Mouse (Mus musculus) CH12.LX (cell line): ENCODE results near the gene 5830473C10Rik. TPM values are rescaled to one million over a fixed set of nuclear protein-coding genes. Genes with fewer than 3 reads are reported as not detected.

Experiments
- DNase-seq: peaks from one replicate; pipeline ENCODE4 v3.0.0-alpha.2; 2013; ENCODE audit errors: extremely low read depth
- H3K27ac ChIP-seq: 2 replicates; pipeline ENCODE4 v1.5.1; 2012; ENCODE audit warnings: low read depth, mild to moderate bottlenecking, control low read depth, moderate library complexity; ENCODE audit not compliant: insufficient read depth
- H3K27me3 ChIP-seq: replicated peaks from 2 replicates; pipeline ENCODE3; 2012; ENCODE audit warnings: inconsistent platforms
- H3K36me3 ChIP-seq, 2 experiments: replicated peaks in 1 of 2; 2 replicates each; pipeline versions ENCODE3 to v1.6.1; 2012; ENCODE audit warnings: inconsistent platforms in 1 of 2, low read length in 1 of 2, mild to moderate bottlenecking in 1 of 2, mixed read lengths in 1 of 2, moderate library complexity in 1 of 2; ENCODE audit not compliant: control insufficient read depth in 1 of 2, insufficient read depth in 1 of 2
- H3K4me1 ChIP-seq, 2 experiments: 2 replicates each; pipeline ENCODE4 v1.6.1; 2012; ENCODE audit warnings: inconsistent platforms in 1 of 2, moderate library complexity in 1 of 2; ENCODE audit not compliant: insufficient read depth in 2 of 2, control insufficient read depth in 1 of 2
- H3K4me2 ChIP-seq: 2 replicates; pipeline ENCODE4 v1.6.1; 2012; ENCODE audit warnings: low read depth, mild to moderate bottlenecking, control low read depth; ENCODE audit not compliant: poor library complexity, insufficient read depth, severe bottlenecking
- H3K4me3 ChIP-seq, 3 experiments: fragments of 150-350 bp in 1 of 3; sonication (generic) in 1 of 3; replicated peaks in 1 of 3; 2 replicates each; pipeline versions ENCODE3 to v1.5.1; 2011 to 2012; ENCODE audit warnings: low read depth in 2 of 3, low read length in 2 of 3, mild to moderate bottlenecking in 2 of 3, moderate library complexity in 2 of 3, control low read depth in 1 of 3, improper control_type of control experiment in 1 of 3, inconsistent platforms in 1 of 3, mixed read lengths in 1 of 3; ENCODE audit not compliant: poor library complexity in 1 of 3
- H3K79me2 ChIP-seq: replicated peaks from 2 replicates; pipeline ENCODE4 v1.6.1; 2012; ENCODE audit warnings: mild to moderate bottlenecking, moderate library complexity; ENCODE audit not compliant: control insufficient read depth, poor library complexity, insufficient read depth, severe bottlenecking; ENCODE audit errors: extremely low read depth
- H3K9ac ChIP-seq: 2 replicates; pipeline ENCODE4 v1.6.1; 2012; ENCODE audit warnings: low read depth, mild to moderate bottlenecking, control low read depth, moderate library complexity; ENCODE audit not compliant: insufficient read depth
- H3K9me3 ChIP-seq: replicated peaks from 2 replicates; pipeline ENCODE3; 2012; ENCODE audit warnings: low read length, inconsistent platforms, mixed read lengths
- BHLHE40 ChIP-seq: IDR thresholded peaks from 2 replicates; pipeline ENCODE4 v1.6.1; 2011; ENCODE audit warnings: mild to moderate bottlenecking, low read depth, low read length, improper control_type of control experiment
- CHD1 ChIP-seq: IDR thresholded peaks from 2 replicates; pipeline ENCODE4 v1.6.1; 2012; ENCODE audit warnings: low read depth, low read length, improper control_type of control experiment, inconsistent platforms
- CHD2 ChIP-seq: IDR thresholded peaks from 2 replicates; pipeline ENCODE4 v1.6.1; 2011; ENCODE audit warnings: low read length, improper control_type of control experiment
- CTCF ChIP-seq, 2 experiments: IDR thresholded peaks in 1 of 2; conservative IDR thresholded peaks in 1 of 2; 2 replicates each; pipeline ENCODE4 v1.5.1; 2011 to 2012; ENCODE audit warnings: low read depth in 2 of 2, low read length in 2 of 2, improper control_type of control experiment in 1 of 2, inconsistent platforms in 1 of 2, mild to moderate bottlenecking in 1 of 2, moderate library complexity in 1 of 2
- ELF1 ChIP-seq: IDR thresholded peaks from 2 replicates; pipeline ENCODE4 v1.6.1; 2014; ENCODE audit warnings: low read depth, mild to moderate bottlenecking, inconsistent platforms, low read length, improper control_type of control experiment
- EP300 ChIP-seq: IDR thresholded peaks from 2 replicates; pipeline ENCODE4 v1.6.1; 2011; ENCODE audit warnings: low read length, improper control_type of control experiment
- GABPA ChIP-seq: IDR thresholded peaks from 2 replicates; pipeline ENCODE4 v1.6.1; 2012; ENCODE audit warnings: low read depth, low read length, improper control_type of control experiment, inconsistent platforms; ENCODE audit not compliant: insufficient replicate concordance
- HCFC1 ChIP-seq: IDR thresholded peaks from 2 replicates; pipeline ENCODE4 v1.6.1; 2012; ENCODE audit warnings: low read depth, mild to moderate bottlenecking, inconsistent platforms, low read length, improper control_type of control experiment
- JUND ChIP-seq: conservative IDR thresholded peaks from 2 replicates; pipeline ENCODE4 v1.6.1; 2011; ENCODE audit warnings: low read depth, low read length, improper control_type of control experiment
- MYC ChIP-seq: IDR thresholded peaks from 2 replicates; pipeline ENCODE4 v1.6.1; 2011; ENCODE audit warnings: low read depth, mild to moderate bottlenecking, improper control_type of control experiment, low read length
- POLR2AphosphoS2 ChIP-seq: IDR thresholded peaks from 2 replicates; pipeline ENCODE4 v1.6.1; 2011; ENCODE audit warnings: low read depth, low read length, improper control_type of control experiment
- SIN3A ChIP-seq: IDR thresholded peaks from 2 replicates; pipeline ENCODE4 v1.6.1; 2012; ENCODE audit warnings: low read length, improper control_type of control experiment, inconsistent platforms
- SMC3 ChIP-seq: IDR thresholded peaks from 2 replicates; pipeline ENCODE4 v1.6.1; 2011; ENCODE audit warnings: low read depth, low read length, improper control_type of control experiment
- TCF12 ChIP-seq: IDR thresholded peaks from 2 replicates; pipeline ENCODE4 v1.6.1; 2014; ENCODE audit warnings: low read depth, mild to moderate bottlenecking, inconsistent platforms, low read length, improper control_type of control experiment
- USF1 ChIP-seq: IDR thresholded peaks from 2 replicates; pipeline ENCODE4 v1.6.1; 2014; ENCODE audit warnings: low read depth, mild to moderate bottlenecking, inconsistent platforms, low read length, improper control_type of control experiment
- USF2 ChIP-seq: conservative IDR thresholded peaks from 2 replicates; pipeline ENCODE4 v1.6.1; 2011; ENCODE audit warnings: low read depth, low read length, improper control_type of control experiment
- ZC3H11A ChIP-seq: IDR thresholded peaks from 2 replicates; pipeline ENCODE4 v1.6.1; 2012; ENCODE audit warnings: low read depth, mild to moderate bottlenecking, inconsistent platforms, low read length, improper control_type of control experiment
- ZKSCAN1 ChIP-seq: IDR thresholded peaks from 2 replicates; pipeline ENCODE4 v1.6.1; 2012; ENCODE audit warnings: low read depth, inconsistent platforms, low read length, improper control_type of control experiment, borderline replicate concordance
- ZMIZ1 ChIP-seq: IDR thresholded peaks from 2 replicates; pipeline ENCODE4 v1.6.1; 2012; ENCODE audit warnings: low read depth, mild to moderate bottlenecking, inconsistent platforms, low read length, improper control_type of control experiment
- ZNF384 ChIP-seq: IDR thresholded peaks from 2 replicates; pipeline ENCODE4 v1.6.1; 2012; ENCODE audit warnings: low read depth, low read length, improper control_type of control experiment, inconsistent platforms
- dilution Hi-C: fragments of 300-500 bp; cut with MboI; formaldehyde crosslinking; loops from 2 replicates; pipeline ENCODE4 v1.14.3; 2020; ENCODE audit warnings: low sequenced_read_pairs; ENCODE audit not compliant: extremely low pct_unique_long_range_greater_than_20kb, extremely low pct_ligation_motif_present
- in situ Hi-C: fragments of 300-500 bp; cut with MboI; formaldehyde crosslinking; loops from 3 replicates; pipeline ENCODE4 v1.14.3; 2019; ENCODE audit warnings: low sequenced_read_pairs, low pct_ligation_motif_present, low pct_unique_long_range_greater_than_20kb, mixed read lengths
- polyA plus RNA-seq: library from polyadenylated mRNA; unstranded; fragments of >175 nt; gene quantifications from 2 replicates; pipeline ENCODE4 v1.2.1, GENCODE M21; 2012; ENCODE audit warnings: low read depth; ENCODE audit not compliant: insufficient read length
- total RNA-seq, 2 experiments: library from RNA; depleted of rRNA; stranded (reverse); fragments of 300-350 nt in 1 of 2; fragments of >200 nt in 1 of 2; gene quantifications; 2 replicates each; pipeline ENCODE4 v1.2.3; 2012 to 2014

Gene 5830473C10Rik
- total and polyA plus RNA-seq, 3 experiments = 0.83 to 3.8 (median 2.0) TPM

DNA sequence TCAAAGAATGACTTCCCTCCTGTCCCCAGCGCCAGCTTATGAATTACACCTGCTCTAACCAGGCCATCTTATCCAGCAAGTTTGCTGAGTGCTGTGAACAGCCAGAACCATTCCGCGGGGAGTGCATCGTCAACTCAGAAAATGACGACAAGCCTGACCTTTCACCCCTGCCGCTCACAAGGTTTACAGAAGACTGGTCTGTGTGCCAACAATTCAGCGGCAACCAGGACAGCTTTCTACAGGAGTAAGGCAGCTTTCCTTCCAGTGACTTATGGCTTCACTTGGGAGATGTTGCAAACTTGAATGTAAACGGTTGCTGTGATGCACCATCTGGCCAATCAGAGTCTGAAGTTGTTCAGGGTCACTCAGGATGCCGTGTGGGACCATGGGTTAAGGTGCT lies 16.8 kb downstream of the 5830473C10Rik start:
- no peak for DNase-seq
- dilution Hi-C loops (no loop called here), in situ Hi-C loops (no loop called here)
- no peaks in the 10 kb centered on the region for H3K36me3 ChIP-seq
- no peaks in the 10 kb centered on the region for H3K9me3 ChIP-seq
- no peak overlapping the region for H3K4me2 ChIP-seq
- H3K27me3 ChIP-seq = no peaks in the 10 kb centered on the region
- no peak overlapping the region for H3K4me3 ChIP-seq
- H3K79me2 ChIP-seq = no peaks in the 10 kb centered on the region
- H3K4me1 ChIP-seq = peaks cover 3 to 15% of the 10 kb centered on the region in 2 experiments; a peak in 3 of 4 replicates
- no peak overlapping the region for H3K27ac ChIP-seq
- TF ChIP-seq USF1 (no peak), GABPA (no peak), MYC (no peak), ZMIZ1 (no peak), ELF1 (no peak), CTCF (conservative IDR thresholded peaks at IDR 0.05 in 1 of 2, IDR thresholded peaks at IDR 0.05 in 1 of 2; ENCODE audit: low read depth in 2 of 2, low read length in 2 of 2) (no peak), ZNF384 (no peak), TCF12 (no peak), BHLHE40 (no peak)
- H3K9ac ChIP-seq = no peak overlapping the region

DNA sequence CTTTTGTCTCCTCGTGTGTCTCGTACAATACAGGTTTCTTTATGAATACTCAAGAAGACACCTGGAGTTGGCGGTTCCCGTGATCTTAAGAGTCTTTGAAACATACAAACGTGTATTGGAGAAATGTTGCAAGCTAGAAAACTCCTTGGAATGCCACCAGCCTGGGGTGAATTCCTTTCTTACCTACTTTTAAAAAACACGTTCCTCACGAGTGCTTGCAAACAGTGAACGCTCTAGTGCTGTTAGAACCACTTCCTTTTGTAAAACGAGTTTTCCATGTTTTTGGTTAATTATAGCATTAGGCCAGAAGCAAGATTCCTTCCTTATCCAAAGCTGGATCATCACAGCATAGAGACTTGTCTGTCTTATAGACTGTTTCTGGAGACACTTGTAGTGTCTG lies 18.6 kb downstream of the 5830473C10Rik start:
- no peaks in the 10 kb centered on the region for H3K79me2 ChIP-seq
- H3K4me3 ChIP-seq = no peak overlapping the region
- H3K9ac ChIP-seq = no peak overlapping the region
- no peak for DNase-seq
- in situ Hi-C loops (no loop called here), dilution Hi-C loops (no loop called here)
- TF ChIP-seq ZKSCAN1 (no peak), JUND (no peak), USF2 (no peak), CHD1 (no peak), GABPA (no peak), CHD2 (no peak), SIN3A (no peak), ZC3H11A (no peak), EP300 (no peak), POLR2AphosphoS2 (no peak), ZNF384 (no peak), HCFC1 (no peak), SMC3 (no peak), USF1 (no peak), MYC (no peak)
- H3K9me3 ChIP-seq = no peaks in the 10 kb centered on the region
- H3K36me3 ChIP-seq = no peaks in the 10 kb centered on the region
- no peak overlapping the region for H3K27ac ChIP-seq
- peaks cover 3 to 10% of the 10 kb centered on the region in 2 experiments; a peak in 3 of 4 replicates for H3K4me1 ChIP-seq
- no peaks in the 10 kb centered on the region for H3K27me3 ChIP-seq
- H3K4me2 ChIP-seq = no peak overlapping the region
